Mouse (Mus musculus) brain, embryonic 14.5 days (tissue): ENCODE data around the gene Pecam1. TPM values are rescaled to one million over a fixed set of nuclear protein-coding genes. Genes with fewer than 3 reads are reported as not detected.
"Not testable (repeated sequence)": the region's sequence is repeated elsewhere in the genome, so short reads cannot be mapped to it uniquely, and the experiment has no call there.

Experiments used
- DNase-seq: peaks from one replicate; pipeline ENCODE4 v3.0.0-alpha.2; 2011; ENCODE audit warnings: low read depth
- CTCF ChIP-seq: fragments of 200-500 bp; IDR thresholded peaks from 2 replicates; pipeline ENCODE4 v1.5.1; 2012; ENCODE audit warnings: inconsistent platforms, mild to moderate bottlenecking, moderate library complexity, borderline replicate concordance; ENCODE audit not compliant: insufficient read depth, insufficient read length; ENCODE audit errors: extremely low read depth
- POLR2A ChIP-seq: fragments of 200-500 bp; IDR thresholded peaks from 2 replicates; pipeline ENCODE4 v1.6.1; 2012; ENCODE audit warnings: mild to moderate bottlenecking, inconsistent platforms, borderline replicate concordance; ENCODE audit not compliant: poor library complexity, insufficient read depth, insufficient read length, severe bottlenecking; ENCODE audit errors: extremely low read depth
- polyA plus RNA-seq: library from polyadenylated mRNA; depleted of rRNA; stranded (reverse); fragments of >200 nt; gene quantifications from 2 replicates; pipeline ENCODE4 v1.2.3, GENCODE M21; 2012; rRNA removed

Pecam1 gene
- polyA plus RNA-seq, 1 experiment: 24.8 TPM

GRCm38 (mm10) chr11:106623629-106624028, 126.8 kb downstream of the Pecam1 start:
- TF ChIP-seq CTCF (no peak), POLR2A (no peak)
- no peak for DNase-seq

GRCm38 (mm10) chr11:106622056-106622455, 128.4 kb downstream of the Pecam1 start:
- DNase-seq: no peak
- no peak for TF ChIP-seq CTCF
- TF ChIP-seq POLR2A: no peak

- DNase-seq: not testable (repeated sequence)
These were observed 131.7 kb downstream of the Pecam1 start for GRCm38 (mm10) chr11:106618768-106619167.

- DNase-seq: no peak
- TF ChIP-seq CTCF (no peak), POLR2A (no peak)
These were observed 132.4 kb downstream of the Pecam1 start for GRCm38 (mm10) chr11:106617821-106618580.

- TF ChIP-seq CTCF (no peak), POLR2A (no peak)
- DNase-seq: no peak
These were observed 134.9 kb downstream of the Pecam1 start for GRCm38 (mm10) chr11:106615561-106615960.

GRCm38 (mm10) chr11:106614339-106614645, 136.1 kb downstream of the Pecam1 start:
- no peak for DNase-seq
- TF ChIP-seq POLR2A: no peak

- TF ChIP-seq CTCF: no peak
- TF ChIP-seq POLR2A: no peak
- DNase-seq: no peak
These were observed 136.6 kb downstream of the Pecam1 start for GRCm38 (mm10) chr11:106613638-106614338.

GRCm38 (mm10) chr11:106612961-106613637, 137.3 kb downstream of the Pecam1 start, which contains the start of gene Tex2:
TSS of gene Tex2 (minus strand) at chr11:106613423.
- peak; percentile 98 for DNase-seq
- no peak for TF ChIP-seq POLR2A

- TF ChIP-seq POLR2A (peak; percentile 55; the same call in 1 of the 2 replicates), CTCF (no peak)
- peak; percentile 49 for DNase-seq
These were observed 138.0 kb downstream of the Pecam1 start for GRCm38 (mm10) chr11:106612209-106612960.

- no peak for DNase-seq
- no peak for TF ChIP-seq POLR2A
These were observed 140.7 kb downstream of the Pecam1 start for GRCm38 (mm10) chr11:106609731-106610130.

- DNase-seq: no peak
- TF ChIP-seq POLR2A (no peak), CTCF (no peak)
These were observed 143.1 kb downstream of the Pecam1 start for GRCm38 (mm10) chr11:106607316-106607715.

GRCm38 (mm10) chr11:106606042-106606441, 144.4 kb downstream of the Pecam1 start:
- TF ChIP-seq POLR2A (no peak), CTCF (no peak)
- no peak for DNase-seq

Other genes starting within 250 kb of the Pecam1 start
- 18.8 and 34.6 TPM in 2 replicates for gene Tex2, start 137.2 kb downstream of the Pecam1 start, polyA plus RNA-seq
- 0.36 and 0.38 TPM in 2 replicates for gene Milr1, start 598 bp upstream of the Pecam1 start, polyA plus RNA-seq
- 9.0 and 10.3 TPM in 2 replicates for gene Polg2, start 28.9 kb upstream of the Pecam1 start, polyA plus RNA-seq
- 597 and 653 TPM in 2 replicates for gene Ddx5, start 38.6 kb upstream of the Pecam1 start, polyA plus RNA-seq
- gene Cep95, start 38.6 kb upstream of the Pecam1 start, polyA plus RNA-seq: 20.3 and 22.3 TPM in 2 replicates
- 23.6 and 29.5 TPM in 2 replicates for gene Smurf2, start 170.1 kb upstream of the Pecam1 start, polyA plus RNA-seq
- 125 and 197 TPM in 2 replicates for gene Kpna2, start 248.9 kb upstream of the Pecam1 start, polyA plus RNA-seq